Mouse (Mus musculus) ES-E14 (cell line): ENCODE data around the gene Tmem208.

Experiments used
- CHD2 ChIP-seq: IDR thresholded peaks from 2 replicates; pipeline ENCODE4 v1.6.1; 2014; ENCODE audit warnings: mild to moderate bottlenecking, low read depth, low read length, inconsistent platforms
- HCFC1 ChIP-seq: IDR thresholded peaks from 2 replicates; pipeline ENCODE4 v1.6.1; 2012; ENCODE audit warnings: low read length, inconsistent platforms, borderline replicate concordance; ENCODE audit not compliant: insufficient read depth
- MAFK ChIP-seq: IDR thresholded peaks from 2 replicates; pipeline ENCODE4 v1.6.1; 2014; ENCODE audit warnings: mild to moderate bottlenecking, low read depth, low read length, inconsistent platforms; ENCODE audit not compliant: insufficient read depth
- ZC3H11A ChIP-seq: IDR thresholded peaks from 2 replicates; pipeline ENCODE4 v1.6.1; 2012; ENCODE audit warnings: low read depth, mild to moderate bottlenecking, inconsistent platforms, low read length, borderline replicate concordance
- ZNF384 ChIP-seq: IDR thresholded peaks from 2 replicates; pipeline ENCODE4 v1.6.1; 2012; ENCODE audit warnings: low read depth, low read length, inconsistent platforms

- TF ChIP-seq MAFK (no peak), ZC3H11A (no peak), HCFC1 (peak; percentile 39; the same call in 1 of the 2 replicates), CHD2 (no peak), ZNF384 (no peak)
Observed at GRCm38 (mm10) chr8:105336373-105337130, 10.4 kb downstream of the Tmem208 start.
